Mouse (Mus musculus): Measurements from ENCODE around the gene Hsfy2.

Gene Hsfy2

GRCm38 (mm10) chr1:56637335-56637734 lies at the start of gene Hsfy2:
Hsfy2 (minus strand) TSS chr1:56637435.
- no peak for DNase-seq (ENCODE audit: low spot score in 2 of 2)

DNA sequence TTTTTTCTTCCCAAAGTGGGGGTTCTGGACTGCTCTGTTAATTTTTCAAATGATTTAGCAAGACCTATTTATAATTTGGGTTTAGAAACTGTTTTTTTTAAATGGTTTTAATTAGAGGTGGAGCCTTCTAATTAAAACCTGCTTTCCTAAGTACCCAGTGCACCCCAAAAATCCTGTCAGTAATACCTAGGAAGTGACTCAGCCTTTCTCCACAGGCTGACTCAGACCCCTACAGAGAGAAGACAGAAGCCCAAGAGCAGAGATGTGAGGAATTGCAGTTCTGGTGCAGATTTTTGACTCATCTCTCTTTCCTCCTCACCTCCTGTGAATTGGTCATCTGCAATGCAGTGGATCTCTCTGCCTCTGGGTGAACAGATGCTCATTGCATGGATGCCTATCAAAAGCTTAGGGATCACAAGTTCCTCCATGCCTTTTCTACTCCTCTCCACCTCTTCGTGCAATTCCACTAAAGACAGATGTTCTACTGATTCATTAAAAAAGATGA lies 47.9 kb upstream of the Hsfy2 start:
- DNase-seq (ENCODE audit: low spot score in 2 of 2): no peak

- DNase-seq (ENCODE audit: low spot score in 2 of 2): no peak
These were observed 47.3 kb upstream of the Hsfy2 start for GRCm38 (mm10) chr1:56684512-56684911.

- DNase-seq (ENCODE audit: low spot score in 2 of 2): no peak
These were observed 44.0 kb upstream of the Hsfy2 start for GRCm38 (mm10) chr1:56681258-56681657.

DNA sequence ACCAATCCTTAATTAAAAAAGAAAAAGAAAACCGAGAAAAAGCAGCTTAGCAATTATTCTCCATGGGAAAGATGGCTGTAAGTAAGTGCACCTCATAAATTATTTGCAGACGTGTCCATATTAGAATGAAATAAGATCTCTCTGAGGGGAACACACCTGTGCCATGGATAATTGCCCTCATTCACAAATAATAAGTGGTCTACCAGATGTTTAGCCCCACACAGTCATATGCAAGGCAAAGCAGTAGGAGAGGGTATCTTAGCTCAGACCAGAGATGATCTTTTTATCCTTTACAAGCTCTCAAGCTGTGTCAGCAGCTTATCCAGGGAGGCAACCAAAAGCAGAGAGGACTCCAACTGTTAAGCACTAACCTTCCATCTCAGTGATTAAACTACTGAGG lies 38.0 kb upstream of the Hsfy2 start:
- DNase-seq (ENCODE audit: low spot score in 2 of 2): no peak

GRCm38 (mm10) chr1:56674601-56675000 lies 37.4 kb upstream of the Hsfy2 start:
- DNase-seq (ENCODE audit: low spot score in 2 of 2): no peak

GRCm38 (mm10) chr1:56671241-56671945 lies 34.2 kb upstream of the Hsfy2 start:
- DNase-seq (ENCODE audit: low spot score in 2 of 2): no peak

DNA sequence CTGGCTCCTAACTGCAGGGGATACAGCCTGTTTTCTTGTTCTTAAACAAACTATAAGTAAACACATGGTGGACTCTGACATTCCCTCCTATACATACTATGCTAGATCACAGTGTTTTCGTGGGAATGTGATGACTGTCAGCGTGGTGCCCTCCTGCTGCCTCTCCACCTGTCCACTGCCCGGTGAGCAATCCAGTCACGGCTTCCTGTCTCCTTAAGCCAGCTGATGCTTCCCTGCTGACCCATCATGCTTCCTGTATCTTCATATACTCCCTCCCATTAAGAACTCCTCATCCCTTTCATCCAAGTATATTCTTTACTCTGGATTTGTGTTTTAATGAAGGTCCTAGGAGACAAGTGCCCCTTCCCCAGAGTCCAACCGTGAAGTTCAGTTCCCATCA lies 33.3 kb upstream of the Hsfy2 start:
- DNase-seq (ENCODE audit: low spot score in 2 of 2): no peak

- no peak for DNase-seq (ENCODE audit: low spot score in 2 of 2)
These were observed 27.4 kb upstream of the Hsfy2 start for GRCm38 (mm10) chr1:56664606-56665005.

GRCm38 (mm10) chr1:56626824-56627223 lies 10.4 kb downstream of the Hsfy2 start:
- no peak for DNase-seq (ENCODE audit: low spot score in 2 of 2)

- no peak for DNase-seq (ENCODE audit: low spot score in 2 of 2)
These were observed 12.9 kb downstream of the Hsfy2 start for GRCm38 (mm10) chr1:56624304-56624703.

DNA sequence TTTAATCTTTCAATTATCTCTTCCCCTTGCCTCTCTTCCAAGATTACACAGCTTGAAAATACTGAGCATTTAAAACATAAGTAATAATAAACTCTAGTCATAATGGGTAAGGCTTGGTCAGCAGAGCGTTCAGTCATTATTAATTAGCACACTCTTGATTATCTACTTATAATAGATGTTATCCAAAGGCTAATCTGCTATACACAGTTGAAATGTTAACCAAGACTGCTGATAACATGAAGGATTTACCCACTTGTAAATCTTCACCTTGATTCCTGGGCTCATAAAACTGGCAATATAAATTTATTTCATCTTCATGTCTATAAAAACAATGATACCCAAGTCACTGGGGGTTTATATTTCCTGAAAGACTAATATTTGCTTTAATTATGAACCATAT lies 24.9 kb downstream of the Hsfy2 start:
- DNase-seq (ENCODE audit: low spot score in 2 of 2): no peak

Data from frontal cortex, postnatal 14 days (tissue).